19 mouse cellular contexts compared by ENCODE assay signal in genomic region chr9:64607049-64607448, GRCm38 (mm10).
DNase-seq lines count a peak whose midpoint lies in the region; ATAC-seq and TF ChIP-seq lines count a peak whose summit lies in the region.
"Had no signal": no experiment of that assay in that cellular context is flagged by ENCODE, and none has a peak within 500 bp of the region (broad histone marks: within the 10 kb centered on the region; RNA-seq: fewer than 3 reads in every experiment).

No protein-coding gene starts in this region.

- H3K4me1 ChIP-seq in midbrain, embryonic 10.5 days: peaks cover 63% of the 10 kb centered on the region
- H3K4me1 ChIP-seq in midbrain, postnatal 0 days (ENCODE audit: insufficient read depth, low read length): peaks cover 8% of the 10 kb centered on the region; the same call in 1 of the 2 replicates
- peaks cover 56% of the 10 kb centered on the region for H3K4me1 ChIP-seq in hindbrain, embryonic 14.5 days (replicated peaks; ENCODE audit: control insufficient read depth, insufficient read depth, low read length)
- H3K4me1 ChIP-seq in midbrain, embryonic 16.5 days (ENCODE audit: control insufficient read depth, insufficient read depth, low read length): peaks cover 43% of the 10 kb centered on the region
- H3K4me1 ChIP-seq: megakaryocyte, embryonic 14.5 days had no signal

- H3K4me2 ChIP-seq in midbrain, postnatal 0 days (ENCODE audit: low read depth, low read length, poor library complexity, severe bottlenecking): no peak overlapping the region
- no peak overlapping the region for H3K4me2 ChIP-seq in hindbrain, embryonic 14.5 days (replicated peaks)
- no peak overlapping the region for H3K4me2 ChIP-seq in midbrain, embryonic 16.5 days (ENCODE audit: low read length)
- H3K4me2 ChIP-seq: limb, embryonic 15.5 days had no signal

- no peak for DNase-seq in midbrain, embryonic 10.5 days (ENCODE audit: low spot score)
- DNase-seq in midbrain, postnatal 0 days (ENCODE audit: low spot score): no peak
- peak; percentile 77 for DNase-seq in cerebellum, adult 9-11 months
- DNase-seq in hindbrain, embryonic 14.5 days (ENCODE audit: low spot score): no peak
- DNase-seq in lung, postnatal 14 days: no peak
- DNase-seq in spleen, postnatal 10 days (ENCODE audit: low spot score in 2 of 2): no peak
- no peak for DNase-seq in heart, adult 8-10 months (ENCODE audit: low spot score)
- DNase-seq: adrenal gland, adult 8-10 months; kidney, postnatal 10 days; lung, adult 2 months; right cerebral cortex, postnatal 14 days; thymus, postnatal 4 days had no signal

- no peak for TF ChIP-seq CTCF in midbrain, postnatal 0 days (IDR thresholded peaks at IDR 0.05)

- 86% methylated on average over 1 of the region's 1 CpGs for WGBS in midbrain, embryonic 10.5 days
- WGBS in midbrain, postnatal 0 days: 82% methylated on average over 1 of the region's 1 CpGs
- WGBS in hindbrain, embryonic 14.5 days: 89% methylated on average over 1 of the region's 1 CpGs
- WGBS in midbrain, embryonic 16.5 days: 86% methylated on average over 1 of the region's 1 CpGs

- no peaks in the 10 kb centered on the region for H3K9me3 ChIP-seq in midbrain, embryonic 10.5 days (replicated peaks)
- no peaks in the 10 kb centered on the region for H3K9me3 ChIP-seq in midbrain, postnatal 0 days (ENCODE audit: low read length)
- H3K9me3 ChIP-seq in hindbrain, embryonic 14.5 days (ENCODE audit: control insufficient read depth, low read length): no peaks in the 10 kb centered on the region
- H3K9me3 ChIP-seq in midbrain, embryonic 16.5 days (replicated peaks; ENCODE audit: control insufficient read depth, low read length, poor library complexity, severe bottlenecking): no peaks in the 10 kb centered on the region
- H3K9me3 ChIP-seq: embryonic facial prominence, embryonic 10.5 days; limb, embryonic 15.5 days; megakaryocyte, embryonic 14.5 days had no signal

- ATAC-seq in midbrain, postnatal 0 days (ENCODE audit: low FRiP score): no peak
- no peak for ATAC-seq in hindbrain, embryonic 14.5 days (ENCODE audit: low FRiP score)
- no peak for ATAC-seq in midbrain, embryonic 16.5 days
- ATAC-seq: CD4-positive, CD25-positive, alpha-beta regulatory T cell, adult 4 months; intestine, embryonic 16.5 days had no signal

- no peak overlapping the region for H3K4me3 ChIP-seq in midbrain, embryonic 10.5 days
- no peak overlapping the region for H3K4me3 ChIP-seq in midbrain, postnatal 0 days (ENCODE audit: low read depth, low read length)
- H3K4me3 ChIP-seq in hindbrain, embryonic 14.5 days (replicated peaks; ENCODE audit: low read length): no peak overlapping the region
- H3K4me3 ChIP-seq in midbrain, embryonic 16.5 days (ENCODE audit: low read depth, low read length): no peak overlapping the region
- H3K4me3 ChIP-seq: embryonic facial prominence, embryonic 10.5 days; erythroblast, embryonic 14.5 days; limb, embryonic 15.5 days; megakaryocyte, embryonic 14.5 days had no signal

- H3K27ac ChIP-seq in midbrain, embryonic 10.5 days (replicated peaks): peak overlapping the region; percentile 81
- H3K27ac ChIP-seq in midbrain, postnatal 0 days (ENCODE audit: low read depth, low read length): no peak overlapping the region
- peak overlapping the region; percentile 58; the same call in 1 of the 2 replicates for H3K27ac ChIP-seq in hindbrain, embryonic 14.5 days
- peak overlapping the region; percentile 76; the same call in 1 of the 2 replicates for H3K27ac ChIP-seq in midbrain, embryonic 16.5 days (ENCODE audit: low read length)
- H3K27ac ChIP-seq: embryonic facial prominence, embryonic 10.5 days; limb, embryonic 15.5 days had no signal

- H3K36me3 ChIP-seq in midbrain, embryonic 10.5 days: no peaks in the 10 kb centered on the region
- no peaks in the 10 kb centered on the region for H3K36me3 ChIP-seq in midbrain, postnatal 0 days (ENCODE audit: insufficient read depth, low read length)
- no peaks in the 10 kb centered on the region for H3K36me3 ChIP-seq in hindbrain, embryonic 14.5 days (replicated peaks; ENCODE audit: control insufficient read depth, insufficient read depth)
- H3K36me3 ChIP-seq in midbrain, embryonic 16.5 days (ENCODE audit: control insufficient read depth, insufficient read depth, low read length): no peaks in the 10 kb centered on the region
- H3K36me3 ChIP-seq: embryonic facial prominence, embryonic 10.5 days; limb, embryonic 15.5 days had no signal

- peaks cover 76% of the 10 kb centered on the region for H3K27me3 ChIP-seq in midbrain, embryonic 10.5 days (ENCODE audit: low read depth, poor library complexity, severe bottlenecking)
- no peaks in the 10 kb centered on the region for H3K27me3 ChIP-seq in midbrain, postnatal 0 days (ENCODE audit: insufficient read depth, low read length)
- H3K27me3 ChIP-seq in hindbrain, embryonic 14.5 days (ENCODE audit: control insufficient read depth, insufficient read depth, low read length): no peaks in the 10 kb centered on the region
- no peaks in the 10 kb centered on the region for H3K27me3 ChIP-seq in midbrain, embryonic 16.5 days (ENCODE audit: control insufficient read depth, insufficient read depth, low read depth, low read length)

- no peak overlapping the region for H3K9ac ChIP-seq in midbrain, postnatal 0 days (replicated peaks; ENCODE audit: low read length, poor library complexity, severe bottlenecking)
- H3K9ac ChIP-seq in hindbrain, embryonic 14.5 days: no peak overlapping the region
- H3K9ac ChIP-seq in midbrain, embryonic 16.5 days (ENCODE audit: low read depth, low read length): no peak overlapping the region
- H3K9ac ChIP-seq: limb, embryonic 15.5 days had no signal
